Mouse (Mus musculus) thymus, adult 18-20 months (tissue): Measurements from ENCODE around the gene Sap18.
"Not testable (repeated sequence)": the region's sequence is repeated elsewhere in the genome, so short reads cannot be mapped to it uniquely, and the experiment has no call there.

Source experiments
- DNase-seq, 2 experiments: peaks; one replicate each; pipeline ENCODE4 v3.0.0; 2022; ENCODE audit warnings: mixed read lengths in 2 of 2

Gene Sap18

DNA sequence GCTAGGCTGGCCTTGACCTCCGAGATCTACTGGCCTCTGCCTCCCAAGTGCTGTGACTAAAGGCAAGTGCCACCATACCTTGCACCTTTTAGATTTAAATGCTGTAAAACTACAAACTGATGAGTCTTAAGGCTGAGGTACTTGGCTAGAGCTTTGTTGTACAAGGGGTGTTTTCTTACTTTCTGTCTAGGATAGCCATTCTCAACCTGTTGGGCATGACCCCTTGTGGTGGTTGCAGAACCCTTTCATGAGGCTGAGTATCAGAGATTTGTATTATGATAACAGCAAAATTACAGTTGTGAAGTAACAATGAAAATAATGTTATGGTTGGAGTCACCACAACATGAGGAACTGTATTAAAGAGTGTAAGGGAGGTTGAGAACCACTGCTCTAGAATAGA, 29.3 kb downstream of the Sap18 start:
- DNase-seq, result no peak

- no peak for DNase-seq
Observed at GRCm38 (mm10) chr14:57833526-57833925, 35.5 kb downstream of the Sap18 start.

GRCm38 (mm10) chr14:57835157-57835556, 37.2 kb downstream of the Sap18 start:
- DNase-seq, result no peak

- DNase-seq, result no peak
Observed at GRCm38 (mm10) chr14:57844535-57844934, 46.6 kb downstream of the Sap18 start.

- DNase-seq, result not testable (repeated sequence)
Observed at GRCm38 (mm10) chr14:57848061-57848460, 50.1 kb downstream of the Sap18 start.

DNA sequence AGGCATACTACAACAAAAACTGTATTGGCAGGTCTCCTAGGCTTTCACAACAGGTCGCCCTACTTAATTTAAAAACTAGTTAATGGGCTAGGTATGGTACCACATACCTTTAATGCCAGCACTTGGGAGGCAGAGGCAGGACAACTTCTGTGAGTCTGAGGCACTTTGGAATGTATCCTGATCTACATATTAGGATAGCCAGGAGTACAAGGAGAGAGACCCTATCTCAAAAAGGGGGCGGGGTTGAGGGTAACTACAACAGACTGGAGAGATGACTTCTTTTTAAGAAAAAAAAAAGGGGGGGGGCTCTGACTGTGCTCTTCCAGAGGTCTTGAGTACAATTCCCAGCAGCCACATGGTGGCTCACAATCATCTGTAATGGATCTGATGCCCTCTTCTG, 50.7 kb downstream of the Sap18 start:
- no peak for DNase-seq

GRCm38 (mm10) chr14:57850330-57850729, 52.4 kb downstream of the Sap18 start:
- DNase-seq, result no peak

DNA sequence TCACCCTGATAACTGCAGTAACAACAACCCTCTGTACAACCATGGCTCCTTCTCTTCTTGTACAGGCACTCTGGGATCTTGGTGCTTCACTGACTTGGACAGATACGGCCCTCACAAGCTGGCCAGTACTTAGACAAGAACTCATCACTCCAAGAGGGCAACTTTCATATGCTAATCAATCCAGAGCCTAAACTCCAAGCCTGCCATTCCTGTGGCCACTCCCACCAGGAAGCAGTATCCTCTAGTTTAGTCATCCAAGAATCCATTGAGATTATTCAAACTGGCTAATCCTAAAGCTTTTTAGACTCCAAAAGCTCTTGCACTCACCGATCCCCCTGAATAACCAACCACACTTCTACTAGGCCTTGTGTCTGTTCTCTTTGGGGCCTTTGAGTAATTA, 55.0 kb downstream of the Sap18 start:
- no peak for DNase-seq

GRCm38 (mm10) chr14:57856037-57856436, 58.1 kb downstream of the Sap18 start:
- DNase-seq, result not testable (repeated sequence)
